Mouse (Mus musculus): Measurements from ENCODE around the gene Dram1. TPM values are rescaled to one million over a fixed set of nuclear protein-coding genes. Genes with fewer than 3 reads are reported as not detected.

The Dram1 gene
- total RNA-seq (2021): 1 to 10 TPM in 1 of 2 experiments, under 1 TPM in 1; 0.87 to 1.9 TPM
- long read RNA-seq, partial matches to known transcripts: 0 of 4 reads
- long read RNA-seq, other reads (novel, unspliced or antisense): 3 of 4 reads

DNA sequence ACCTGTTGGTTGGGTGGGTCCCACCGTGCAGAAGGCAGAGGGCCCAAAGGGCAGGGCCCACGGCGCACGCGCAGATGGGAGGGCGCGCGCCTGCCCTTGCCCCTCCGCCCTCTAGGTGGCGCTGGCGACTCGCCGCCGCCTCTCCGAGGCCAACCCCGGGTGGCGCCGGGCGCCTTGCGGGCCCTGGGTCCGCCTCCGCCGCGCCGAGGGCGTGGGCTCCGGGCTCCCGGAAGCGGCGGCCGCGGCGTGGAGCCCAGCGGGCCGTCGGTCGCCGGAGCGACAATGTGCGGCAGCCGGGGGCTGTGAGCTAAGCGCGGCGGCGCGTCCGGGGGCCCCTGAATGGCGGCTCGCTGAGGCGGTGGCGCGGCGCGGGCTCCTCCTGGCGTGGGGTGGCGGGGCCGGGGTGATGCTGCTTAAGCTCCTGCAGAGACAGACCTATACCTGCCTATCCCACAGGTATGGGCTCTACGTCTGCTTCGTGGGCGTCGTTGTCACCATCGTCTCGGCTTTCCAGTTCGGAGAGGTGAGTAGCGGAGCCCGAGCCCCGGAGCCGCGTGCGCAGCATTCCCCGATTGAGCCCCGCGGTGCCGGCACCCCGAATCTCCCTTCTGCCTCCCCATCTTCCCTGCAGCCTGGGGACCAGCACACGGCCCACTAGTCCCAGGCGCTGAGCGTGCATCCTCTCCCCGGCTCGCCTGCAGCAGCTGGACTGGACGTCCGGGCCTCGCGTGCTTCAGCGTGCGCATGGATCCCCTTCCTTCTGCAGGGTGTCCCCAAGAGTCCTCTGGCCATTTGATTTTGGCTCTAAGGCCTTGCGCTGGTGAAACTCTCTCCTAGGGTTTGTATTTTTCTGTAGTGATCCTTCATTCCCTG is at the start of gene Dram1, which contains the start of gene Gnptab:
Gene Dram1 (minus strand): TSS at position 68 of the 873 bp plus-strand sequence.
Gene Gnptab (plus strand): TSS at position 120 of the 873 bp plus-strand sequence.
- peak; percentile 82 to 92 for DNase-seq (ENCODE audit: low spot score in 2 of 2)

DNA sequence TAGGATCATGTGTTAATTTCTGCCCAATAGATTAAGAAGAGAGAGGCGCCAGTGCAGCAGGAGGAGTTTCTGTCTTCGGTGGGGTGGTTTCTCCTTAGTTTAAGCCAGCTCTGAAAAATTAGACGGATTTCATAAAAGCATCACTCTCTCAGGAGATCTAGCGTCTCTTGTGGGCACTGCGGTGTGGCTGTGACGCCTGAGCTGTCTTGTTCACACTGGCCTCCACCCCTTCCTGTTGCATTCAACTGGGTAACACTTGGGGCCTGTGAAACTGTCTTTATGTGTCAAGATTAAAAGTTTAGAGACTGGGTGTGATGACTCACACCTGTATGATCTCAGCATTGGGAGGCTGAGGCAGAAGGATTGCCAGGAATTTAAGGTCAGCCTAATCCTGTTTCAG is 49.1 kb upstream of the Dram1 start:
- no peak for DNase-seq (ENCODE audit: low spot score in 2 of 2)

DNA sequence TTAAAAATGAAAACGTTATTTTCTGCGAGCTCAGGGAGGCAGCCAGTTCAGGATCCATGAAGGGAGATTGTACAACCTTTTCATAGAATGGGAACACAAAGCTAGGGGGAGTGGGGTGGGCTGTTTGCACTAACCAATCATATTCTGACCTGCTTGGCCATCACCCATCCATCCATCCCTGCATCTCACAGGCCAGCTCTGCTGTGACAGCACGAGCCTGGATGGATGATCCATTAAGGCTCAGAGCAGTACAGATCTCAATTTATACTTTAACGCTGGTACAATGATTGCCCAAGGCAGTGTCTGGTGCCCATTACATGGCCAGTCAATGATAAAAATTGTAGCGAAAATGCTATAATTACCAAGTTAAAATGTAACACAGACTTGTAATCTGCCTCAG is 48.0 kb upstream of the Dram1 start:
- no peak for DNase-seq (ENCODE audit: low spot score in 2 of 2)

DNA sequence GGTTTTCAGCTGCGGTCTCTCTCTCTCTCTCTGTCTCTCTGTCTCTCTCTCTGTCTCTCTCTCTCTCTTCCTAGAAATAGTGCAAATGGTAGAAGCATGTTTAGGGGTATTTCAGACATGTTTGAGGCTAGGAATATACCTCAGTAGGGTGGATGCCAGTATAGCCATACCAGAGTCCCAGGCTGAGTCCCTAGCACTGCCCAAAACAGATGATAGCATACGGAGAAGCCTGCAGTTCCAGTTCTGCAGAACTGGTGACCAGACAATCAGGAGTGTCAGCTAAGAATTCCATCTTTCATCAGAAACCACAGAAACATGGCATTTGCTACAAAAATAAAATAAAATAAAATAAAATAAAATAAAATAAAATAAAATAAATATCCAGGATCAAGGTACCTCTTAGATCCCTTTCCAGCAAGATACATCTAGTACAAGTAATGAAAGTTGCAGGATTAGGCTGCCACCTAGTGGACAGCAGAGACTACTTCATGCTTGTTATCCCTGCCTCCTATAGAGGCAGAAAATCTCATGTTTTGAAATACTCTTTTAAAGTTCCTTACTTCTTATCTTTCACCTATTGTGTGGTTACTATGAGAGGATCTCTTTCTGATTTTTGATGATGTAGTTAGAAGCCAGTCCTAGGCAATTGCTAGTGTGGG is 47.4 kb upstream of the Dram1 start:
- DNase-seq (ENCODE audit: low spot score in 2 of 2): peak; percentile 16 to 70

DNA sequence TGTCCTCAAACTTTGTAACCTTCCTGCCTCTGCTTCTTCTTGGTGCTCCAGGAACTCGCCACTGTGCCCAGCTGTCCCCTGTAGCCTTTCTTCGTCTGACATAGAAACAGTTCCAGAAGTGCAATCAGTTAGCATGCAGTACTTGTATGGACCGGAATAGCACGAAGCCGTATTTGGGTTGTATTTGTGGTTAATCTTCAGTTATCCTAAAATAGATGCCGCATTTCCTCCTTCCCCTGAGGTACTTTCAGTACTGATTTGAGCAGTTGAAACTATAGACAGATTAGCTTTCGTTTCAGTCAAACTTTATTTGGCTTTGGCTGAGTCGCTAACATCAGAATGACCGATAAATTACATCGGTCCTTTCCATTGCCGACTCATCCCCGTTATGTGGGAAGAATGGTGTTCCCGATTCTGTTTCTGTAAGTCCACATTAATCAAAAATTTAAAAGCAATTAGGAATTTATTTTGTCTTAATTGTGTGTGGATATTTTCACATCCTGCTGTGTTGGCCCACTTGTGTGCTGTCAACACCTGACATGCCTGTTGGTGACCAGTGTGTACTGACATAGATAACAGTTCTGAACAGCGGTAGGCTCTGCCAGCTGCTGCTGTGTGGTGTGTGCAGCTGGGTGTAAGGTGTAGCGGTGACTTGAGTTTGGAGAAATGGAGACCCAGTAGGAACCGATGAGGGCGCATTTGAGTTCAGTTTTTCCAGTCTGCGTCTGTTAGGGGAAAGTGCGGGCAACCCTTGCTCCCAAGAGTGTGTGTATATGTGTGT is 42.0 kb upstream of the Dram1 start:
- no peak for DNase-seq (ENCODE audit: low spot score in 2 of 2)

DNA sequence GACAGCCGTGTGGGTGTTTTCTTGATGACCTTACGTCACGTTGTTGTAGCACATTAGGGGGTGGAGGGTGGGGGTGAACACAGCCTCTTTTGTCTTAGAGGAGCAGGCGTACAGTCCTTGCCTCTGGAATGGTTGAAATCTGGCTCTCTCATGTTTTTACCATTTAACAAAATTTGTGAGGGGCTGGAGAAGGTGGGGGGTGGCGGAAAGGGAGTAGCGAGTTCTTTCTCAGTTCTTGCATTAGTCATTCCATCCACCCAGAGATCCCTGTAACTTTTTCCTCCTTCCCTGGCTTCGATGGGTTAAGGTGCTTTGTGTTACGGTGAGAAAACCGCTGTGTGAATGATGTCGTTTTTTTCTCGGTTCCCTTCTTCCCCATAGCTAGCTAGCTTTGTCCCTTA is 41.3 kb upstream of the Dram1 start:
- no peak for DNase-seq (ENCODE audit: low spot score in 2 of 2)

DNA sequence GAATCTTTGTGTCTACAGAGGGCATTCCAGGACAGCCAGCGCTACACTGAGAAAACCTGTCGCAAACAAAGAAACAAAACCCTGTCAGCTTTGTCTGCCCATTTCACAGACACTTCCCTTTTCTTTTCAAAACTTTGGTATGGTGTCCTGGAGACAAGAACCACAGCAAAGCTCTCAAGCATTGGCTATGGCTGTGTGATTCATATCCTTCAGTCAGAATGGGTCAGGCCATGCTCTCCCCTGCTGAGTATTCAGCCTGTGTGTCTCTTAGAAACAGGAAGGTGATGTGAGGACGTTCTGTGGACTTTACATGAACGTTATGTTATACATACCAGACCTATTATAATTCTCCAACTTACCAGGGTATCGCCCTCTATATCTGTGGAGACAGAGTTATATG is 38.8 kb upstream of the Dram1 start:
- no peak for DNase-seq (ENCODE audit: low spot score in 2 of 2)

DNA sequence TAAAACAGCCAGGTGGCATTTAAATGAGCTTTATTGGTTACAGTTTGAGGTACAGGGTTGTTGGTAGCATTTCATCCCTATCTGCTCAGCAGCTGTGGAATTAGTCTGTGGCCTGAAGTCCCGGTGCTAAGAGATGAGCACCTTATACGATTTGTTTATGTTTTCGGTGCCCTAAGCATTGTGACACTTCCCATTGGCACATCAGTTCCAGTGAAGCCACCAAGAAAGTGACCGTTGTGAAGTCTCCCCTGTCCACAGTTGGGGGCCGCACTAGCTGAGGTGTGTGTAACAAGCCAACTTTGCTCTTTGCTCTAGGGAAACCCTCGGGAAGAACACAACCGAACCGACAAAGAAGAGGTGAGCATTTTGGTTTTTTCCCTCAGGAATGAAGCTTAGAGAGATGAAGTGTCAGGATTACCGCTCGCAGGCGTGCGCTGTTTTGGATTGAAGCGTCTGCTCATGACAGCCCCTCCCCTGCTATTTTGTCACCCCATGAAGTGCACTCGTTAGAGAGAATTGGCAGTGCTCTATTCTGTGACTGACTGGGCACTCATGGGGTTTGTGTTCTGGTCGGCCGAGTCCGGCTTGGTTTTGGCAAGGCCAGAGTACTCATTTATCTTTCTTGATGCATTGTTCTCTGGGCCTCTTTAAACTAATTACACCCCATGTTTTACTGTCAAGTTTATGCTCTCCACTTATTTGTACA is 33.6 kb upstream of the Dram1 start:
- no peak for DNase-seq (ENCODE audit: low spot score in 2 of 2)

DNA sequence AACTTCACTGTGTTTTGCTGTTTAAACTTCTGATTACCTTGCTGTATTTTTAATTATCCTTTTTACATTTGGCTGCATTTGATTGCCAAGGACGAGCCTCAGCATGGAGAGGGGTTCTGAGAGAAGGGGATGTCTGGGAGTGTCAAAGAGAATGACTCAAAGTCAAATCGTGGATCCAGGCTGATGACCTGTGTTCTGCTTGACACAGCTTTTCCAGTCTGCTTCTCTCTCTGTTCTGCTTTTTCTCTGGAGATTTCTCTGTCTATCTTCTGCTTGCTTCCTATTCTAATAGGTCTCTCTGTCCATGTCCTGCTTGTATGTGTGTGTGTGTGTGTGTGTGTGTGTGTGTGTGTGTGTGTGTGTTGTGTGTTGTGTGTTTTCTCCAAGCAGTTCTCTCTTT is 30.9 kb upstream of the Dram1 start:
- DNase-seq (ENCODE audit: low spot score in 2 of 2): no peak

DNA sequence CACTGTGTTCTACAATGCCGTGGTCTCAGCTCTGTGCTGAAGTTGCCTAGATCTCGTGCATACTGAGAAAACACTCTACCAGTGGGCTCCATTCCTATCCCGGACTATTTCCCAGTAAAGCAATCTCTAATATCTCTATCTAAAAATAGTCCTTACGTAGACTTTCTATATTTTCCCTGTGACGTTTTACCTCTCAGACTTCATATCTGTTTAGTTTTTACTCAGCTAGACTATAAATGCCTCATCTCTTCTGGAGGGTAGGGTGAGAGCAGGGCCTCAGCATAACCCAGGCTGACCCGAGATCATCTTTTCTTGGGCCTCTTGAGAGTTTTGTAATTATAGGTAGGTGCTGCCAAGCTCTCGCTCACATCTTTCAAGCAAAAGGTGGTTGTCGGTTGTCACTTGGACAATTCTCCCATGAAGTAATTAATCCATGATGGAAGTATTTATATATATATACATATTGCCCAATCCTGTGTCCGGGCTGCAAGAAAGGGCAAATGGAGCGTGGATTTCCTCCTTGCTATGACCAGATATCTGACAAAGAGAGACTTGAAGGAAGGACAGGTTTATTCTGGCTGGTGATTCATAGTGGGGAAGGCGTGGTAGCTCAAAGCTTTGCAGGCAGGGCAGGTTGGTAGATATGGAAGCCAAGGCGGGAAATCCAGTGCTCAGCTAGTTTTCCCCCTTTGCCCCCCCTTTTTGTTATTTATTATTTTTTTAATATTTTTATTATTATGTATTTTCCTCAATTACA is 29.2 kb upstream of the Dram1 start:
- DNase-seq (ENCODE audit: low spot score in 2 of 2): no peak

DNA sequence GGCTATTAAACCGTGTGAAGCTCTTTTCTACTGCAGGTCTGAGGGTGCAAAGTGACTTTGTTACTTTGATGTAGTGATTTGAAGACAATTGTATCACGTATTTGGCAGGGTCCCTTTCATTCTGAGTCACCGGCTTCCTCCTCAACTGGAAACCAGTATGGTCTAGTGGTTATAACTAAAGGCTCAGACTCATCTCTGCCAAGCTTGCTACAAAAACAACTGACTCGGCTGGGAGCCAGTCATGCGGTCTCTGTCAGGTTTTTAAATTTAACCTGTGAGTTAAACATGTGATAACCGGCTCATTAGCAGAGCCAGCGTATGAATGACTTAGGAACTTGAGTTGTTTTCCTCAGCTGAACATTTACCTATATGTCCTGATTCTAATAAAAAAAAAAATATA is 26.9 kb upstream of the Dram1 start:
- peak; percentile 27 to 63 for DNase-seq (ENCODE audit: low spot score in 2 of 2)

DNA sequence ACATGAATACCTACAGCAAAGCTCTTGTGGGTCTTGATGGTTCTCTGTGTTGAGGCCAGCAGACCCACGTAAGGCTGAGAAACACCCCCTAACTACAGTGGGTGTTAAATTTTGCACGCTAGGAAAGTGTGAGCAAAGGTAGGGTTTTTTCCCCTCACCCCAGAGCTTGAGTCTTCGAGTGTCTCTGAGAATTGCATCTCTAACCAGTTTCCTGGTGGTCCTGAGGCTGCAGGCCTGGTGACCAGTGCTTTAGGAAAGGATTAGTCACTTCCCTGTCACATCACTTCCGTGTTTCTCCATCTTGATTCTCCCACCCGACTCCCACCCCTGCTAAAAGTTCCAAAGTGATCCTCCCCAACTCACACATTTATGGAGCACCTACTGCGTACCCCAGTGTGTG is 25.3 kb upstream of the Dram1 start:
- no peak for DNase-seq (ENCODE audit: low spot score in 2 of 2)

DNA sequence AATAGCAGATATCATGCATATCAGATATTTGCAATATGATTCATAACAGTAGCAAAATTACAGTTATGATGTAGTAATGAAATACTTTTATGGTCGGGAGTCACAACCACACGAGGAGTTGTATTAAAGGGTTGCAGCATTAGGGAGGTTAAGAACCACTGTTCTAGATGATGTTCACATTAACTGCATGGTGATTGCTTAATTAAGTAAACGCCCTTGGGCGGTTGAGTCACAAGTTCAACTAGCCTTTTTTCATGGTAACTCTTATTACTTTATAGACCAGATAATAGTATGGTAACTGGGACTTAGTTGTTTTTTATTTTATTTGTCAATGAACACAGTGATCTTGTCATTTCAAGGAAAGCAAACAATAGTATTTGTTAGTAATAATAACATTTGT is 24.1 kb upstream of the Dram1 start:
- DNase-seq (ENCODE audit: low spot score in 2 of 2): no peak

DNA sequence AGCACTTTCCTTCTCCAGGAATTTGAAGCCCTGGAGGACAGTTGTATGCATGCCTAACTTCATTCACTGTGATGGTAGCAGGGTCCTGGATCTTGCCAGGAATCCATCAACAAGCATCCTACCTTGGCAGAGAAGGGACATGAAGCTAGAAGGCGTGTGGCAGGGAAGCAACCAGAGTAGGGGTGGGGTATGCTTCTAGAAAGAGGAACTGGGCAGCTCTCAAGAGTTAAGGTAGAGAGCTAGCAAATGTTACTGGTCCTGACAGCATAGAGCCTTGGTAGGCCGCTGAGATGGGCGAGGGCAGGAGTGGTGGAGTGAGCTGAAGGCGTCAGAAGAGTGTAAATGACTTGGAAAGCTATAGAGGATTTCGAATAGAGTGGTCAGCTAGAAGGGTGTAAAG is 20.4 kb upstream of the Dram1 start:
- DNase-seq (ENCODE audit: low spot score in 2 of 2): no peak

DNA sequence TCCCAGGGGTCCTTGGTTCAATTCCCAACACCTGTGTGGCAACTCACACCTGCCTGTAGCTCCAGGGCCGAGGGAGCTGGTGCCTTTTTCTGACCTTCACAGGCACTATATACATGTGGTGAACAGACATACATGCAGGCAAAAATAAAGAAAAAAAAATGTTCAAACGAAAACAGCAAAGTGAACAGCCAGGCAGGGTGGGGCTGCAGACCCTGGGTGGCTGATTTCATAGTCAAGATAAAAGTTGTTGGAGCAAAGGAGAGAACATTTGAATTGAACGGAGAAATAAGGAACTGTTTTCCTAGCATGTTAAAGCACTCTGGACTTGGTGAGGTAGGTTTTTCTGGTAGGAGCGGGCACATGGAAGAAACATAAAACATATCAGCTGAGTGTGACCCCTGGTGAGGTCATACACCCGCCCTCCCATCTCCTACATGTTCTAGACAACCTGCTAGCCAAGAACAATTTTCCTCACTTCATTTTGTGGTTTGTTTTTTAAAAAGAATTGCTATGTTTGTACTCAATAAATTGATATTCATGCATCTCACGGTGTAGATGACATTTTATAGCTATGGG is 19.9 kb upstream of the Dram1 start:
- DNase-seq (ENCODE audit: low spot score in 2 of 2): no peak

DNA sequence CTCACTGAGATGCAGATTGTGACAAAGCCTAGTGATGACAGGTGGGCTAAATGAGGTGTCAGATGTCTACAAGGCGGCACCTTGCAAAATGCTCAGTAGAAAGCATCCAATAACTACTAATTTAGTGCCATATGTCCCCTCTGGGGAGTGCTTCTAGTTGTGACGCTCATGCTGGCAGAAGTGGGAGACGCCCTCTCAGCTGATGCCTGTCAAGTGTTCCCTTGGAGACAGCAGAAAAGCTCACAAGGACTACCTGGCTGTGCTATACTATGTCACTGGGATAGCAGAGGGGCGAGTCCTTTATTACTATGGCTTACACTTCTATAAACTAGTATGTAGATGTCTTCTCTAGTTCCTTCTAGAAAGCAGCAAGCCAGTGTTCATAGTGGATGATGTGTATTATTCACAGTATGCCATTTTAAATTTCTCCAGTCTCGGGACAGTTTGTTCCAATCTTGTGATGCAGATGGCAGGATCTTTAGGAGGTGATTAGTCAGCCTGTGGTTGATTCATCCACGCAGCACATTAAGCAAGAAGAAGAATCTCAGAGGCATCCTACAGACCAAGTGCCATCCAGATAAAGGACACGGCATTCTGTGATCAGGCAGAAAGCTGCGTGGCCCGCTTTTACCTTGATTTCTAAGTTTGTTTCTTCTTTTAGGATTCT is 13.4 kb upstream of the Dram1 start:
- DNase-seq (ENCODE audit: low spot score in 2 of 2): peak; percentile 56 to 81

DNA sequence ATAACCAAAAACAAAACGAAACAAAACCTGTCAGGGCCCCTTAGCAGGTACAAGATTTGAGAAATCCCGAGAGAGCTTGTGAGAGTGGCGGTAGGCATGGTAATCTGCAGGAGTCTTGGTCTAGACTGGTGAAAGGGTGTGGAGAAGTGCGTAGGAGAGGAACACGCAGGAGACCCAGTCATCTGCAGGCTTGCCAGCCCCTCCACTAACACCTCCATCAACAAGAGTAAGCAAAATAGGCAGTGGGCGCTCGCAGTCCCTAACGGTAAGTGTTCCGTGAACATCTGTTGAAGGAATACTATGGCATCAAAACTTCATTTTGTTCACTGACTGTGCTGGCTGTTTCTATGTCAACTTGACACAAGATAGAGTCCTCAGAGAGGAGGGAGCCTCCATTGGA is 12.6 kb upstream of the Dram1 start:
- no peak for DNase-seq (ENCODE audit: low spot score in 2 of 2)

DNA sequence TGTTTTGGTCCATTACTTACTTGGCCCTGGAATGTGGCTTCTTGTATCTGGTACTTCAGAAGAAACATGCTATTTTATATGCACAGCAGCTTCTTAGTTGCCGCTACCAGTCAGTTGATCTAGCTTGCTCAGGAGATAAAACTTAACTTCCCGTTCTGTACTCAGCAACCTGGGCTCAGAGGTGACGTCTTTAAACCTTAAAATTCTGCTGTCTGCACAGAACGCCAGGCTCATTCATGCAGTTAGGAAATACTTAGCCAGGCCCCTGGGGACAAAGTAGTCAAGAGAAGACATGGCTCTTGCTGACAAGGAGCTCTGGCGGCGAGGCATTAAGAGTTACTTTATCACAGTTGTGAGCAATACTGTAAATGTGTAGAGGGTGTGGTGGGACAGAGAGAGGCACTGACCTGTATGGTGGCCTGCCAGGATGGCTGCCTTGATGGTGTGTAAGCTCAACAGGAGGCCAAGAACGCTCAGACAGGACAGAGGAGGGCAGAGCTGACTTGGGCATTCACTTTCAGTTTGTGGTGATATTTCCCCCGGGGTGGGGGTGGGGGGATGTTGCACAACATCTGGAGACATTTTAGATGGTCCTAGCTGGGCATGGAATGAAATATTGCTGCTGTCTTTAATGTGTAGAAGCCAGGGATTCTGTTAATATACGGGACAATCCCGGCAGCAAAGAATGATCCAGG is 11.4 kb upstream of the Dram1 start:
- DNase-seq (ENCODE audit: low spot score in 2 of 2): no peak

DNA sequence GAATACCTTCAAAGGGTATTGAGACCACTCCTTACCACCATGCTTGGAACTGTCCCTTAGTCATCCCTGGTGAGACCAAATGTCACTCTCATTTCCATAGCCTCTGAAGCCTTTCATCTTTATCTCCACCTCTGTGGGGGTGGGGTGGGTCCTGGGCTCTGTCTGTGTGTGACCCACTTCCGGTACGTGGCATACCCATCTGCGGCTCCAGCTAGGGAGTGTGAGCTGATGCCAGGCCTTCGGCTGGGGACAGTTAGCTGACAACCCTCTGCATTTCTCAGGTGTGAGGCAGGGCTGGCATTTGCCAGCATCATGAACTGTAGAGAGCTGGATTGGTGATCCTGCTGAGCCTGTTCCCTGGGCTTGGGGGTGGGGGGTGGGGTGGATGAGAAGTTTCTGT is 10.7 kb upstream of the Dram1 start:
- no peak for DNase-seq (ENCODE audit: low spot score in 2 of 2)
